Mouse (Mus musculus) 416B (cell line): ENCODE data around the gene Nek2.

Experiments
- DNase-seq: peaks from one replicate; pipeline ENCODE4 v3.0.0; 2011; ENCODE audit warnings: low read depth

Nek2 gene

GRCm38 (mm10) chr1:191821326-191822091 is at the start of gene Nek2:
Nek2 (plus strand) TSS chr1:191821444.
- peak; percentile 95 for DNase-seq

- DNase-seq, result peak; percentile 63
Observed at GRCm38 (mm10) chr1:191774106-191774505, 47.1 kb upstream of the Nek2 start.

- no peak for DNase-seq
Observed at GRCm38 (mm10) chr1:191775116-191775515, 46.1 kb upstream of the Nek2 start.

GRCm38 (mm10) chr1:191777521-191777920 is 43.7 kb upstream of the Nek2 start:
- no peak for DNase-seq

DNA sequence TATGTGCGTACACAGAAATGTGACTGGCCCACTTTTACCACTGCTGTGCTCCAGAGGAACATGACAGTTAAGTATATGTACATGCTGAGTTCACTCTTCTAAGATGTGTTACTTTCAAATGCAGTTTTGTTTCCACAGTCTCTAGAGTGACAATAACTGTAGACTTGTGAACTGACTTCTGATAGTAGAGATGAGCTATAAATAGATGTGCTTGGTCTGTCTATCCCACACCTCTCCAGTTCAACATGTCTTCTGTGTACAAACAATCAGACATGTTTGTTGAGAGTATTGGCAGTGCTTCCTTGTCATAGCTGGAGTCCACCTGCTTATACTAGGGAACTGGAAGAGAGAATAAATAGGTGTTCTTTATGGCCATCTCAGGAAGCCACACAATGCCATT is 40.8 kb upstream of the Nek2 start:
- DNase-seq, result no peak

DNA sequence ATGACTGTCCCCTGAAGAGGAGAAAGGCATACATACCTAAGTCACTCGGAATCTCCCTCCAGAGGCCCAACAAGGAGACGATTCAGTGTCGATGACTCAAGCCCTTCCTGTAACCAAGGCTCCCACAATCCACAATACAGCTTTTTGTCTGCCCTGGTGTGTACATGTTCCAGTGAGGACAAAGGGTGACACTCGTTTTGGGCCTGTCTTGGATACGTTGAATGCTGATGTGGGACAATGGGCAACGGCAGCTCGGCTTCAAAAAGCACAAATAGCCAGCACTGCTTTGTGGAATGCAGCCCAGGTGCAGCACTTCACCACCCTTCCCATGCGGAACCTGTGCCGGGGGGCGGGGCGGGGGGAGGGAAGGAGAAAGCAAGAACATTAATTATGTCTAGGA is 36.1 kb upstream of the Nek2 start:
- DNase-seq, result peak; percentile 17

- DNase-seq, result no peak
Observed at GRCm38 (mm10) chr1:191786255-191786654, 35.0 kb upstream of the Nek2 start.

DNA sequence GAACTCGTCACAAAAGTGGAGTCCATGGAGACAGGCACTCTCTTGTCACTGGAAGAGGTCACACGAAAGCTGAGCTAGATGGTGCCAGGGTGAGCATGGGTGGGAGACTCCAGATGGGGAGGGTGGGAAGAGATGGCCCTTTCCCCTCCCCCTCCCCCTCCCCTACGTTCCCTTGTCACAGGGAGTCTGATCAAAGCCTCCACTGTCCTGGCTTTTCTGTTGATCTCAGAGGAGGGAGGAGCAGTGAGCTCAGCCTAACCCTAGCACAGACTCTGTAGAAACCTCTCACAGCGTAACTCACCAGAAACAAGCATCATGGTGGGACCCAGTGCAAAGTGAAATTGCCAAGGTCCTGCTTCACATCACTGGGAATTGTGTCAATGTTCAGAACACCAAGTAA is 33.9 kb upstream of the Nek2 start:
- no peak for DNase-seq

- DNase-seq, result no peak
Observed at GRCm38 (mm10) chr1:191792991-191793390, 28.3 kb upstream of the Nek2 start.

DNA sequence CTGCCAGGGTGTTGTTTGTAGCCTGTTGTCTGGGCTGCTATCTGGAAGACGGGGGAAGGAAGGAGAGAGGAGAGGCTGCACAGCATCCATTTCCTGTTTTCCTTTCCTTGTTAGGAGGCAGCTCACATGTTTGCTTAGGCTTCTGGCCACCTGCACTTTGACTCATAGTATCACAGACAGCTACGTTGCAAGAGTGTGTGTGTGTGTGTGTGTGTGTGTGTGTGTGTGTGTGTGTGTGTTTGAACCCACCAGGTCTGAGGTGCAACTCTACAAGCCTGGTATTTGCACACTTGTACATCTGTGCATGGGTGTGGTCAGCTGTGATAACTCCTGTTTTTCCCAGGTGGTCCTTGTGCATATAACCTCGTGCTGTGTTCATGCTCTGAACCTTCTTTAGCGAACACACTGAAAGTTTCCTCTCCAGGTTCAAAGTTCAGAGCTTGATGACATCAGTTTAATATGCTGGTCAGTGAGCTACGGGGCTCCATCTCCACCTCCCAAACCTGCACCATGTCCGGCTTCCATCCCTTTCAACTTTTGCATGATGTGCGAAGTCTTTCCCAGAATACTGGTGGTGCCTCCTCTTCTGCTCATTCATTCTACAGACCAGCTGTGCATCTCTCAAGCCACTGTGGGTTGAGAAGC is 27.2 kb upstream of the Nek2 start:
- DNase-seq, result no peak

DNA sequence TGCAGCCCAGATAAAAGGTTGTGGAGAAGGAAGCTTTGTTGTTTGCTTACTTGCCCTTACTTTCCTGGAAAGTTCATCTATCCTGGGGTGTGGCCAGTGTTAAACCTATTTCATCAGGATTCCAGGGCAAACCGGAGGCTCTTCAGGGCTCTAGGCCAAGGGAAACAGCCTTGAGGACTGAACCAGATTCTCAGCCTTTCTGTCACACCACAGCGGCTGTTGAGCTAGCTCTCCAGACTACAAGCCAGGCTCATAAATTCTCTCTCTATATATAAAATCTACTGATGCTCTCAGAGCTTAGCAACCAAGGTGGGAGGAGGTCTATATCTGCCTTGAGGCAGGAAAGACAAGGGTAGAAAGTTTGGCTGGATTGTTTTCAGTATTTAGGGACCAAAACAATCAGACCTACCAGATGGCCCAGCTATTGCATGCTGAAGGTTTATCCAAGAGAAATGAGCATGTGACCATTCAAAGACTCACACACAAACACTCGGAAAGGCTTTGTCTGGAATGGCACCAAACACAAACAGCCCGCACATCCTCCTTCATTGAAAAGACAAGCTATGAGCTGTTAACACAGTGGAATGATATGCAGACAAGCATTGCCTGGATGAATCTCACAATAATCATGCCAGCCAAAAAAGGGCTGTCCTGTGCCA is 24.9 kb upstream of the Nek2 start:
- no peak for DNase-seq

DNA sequence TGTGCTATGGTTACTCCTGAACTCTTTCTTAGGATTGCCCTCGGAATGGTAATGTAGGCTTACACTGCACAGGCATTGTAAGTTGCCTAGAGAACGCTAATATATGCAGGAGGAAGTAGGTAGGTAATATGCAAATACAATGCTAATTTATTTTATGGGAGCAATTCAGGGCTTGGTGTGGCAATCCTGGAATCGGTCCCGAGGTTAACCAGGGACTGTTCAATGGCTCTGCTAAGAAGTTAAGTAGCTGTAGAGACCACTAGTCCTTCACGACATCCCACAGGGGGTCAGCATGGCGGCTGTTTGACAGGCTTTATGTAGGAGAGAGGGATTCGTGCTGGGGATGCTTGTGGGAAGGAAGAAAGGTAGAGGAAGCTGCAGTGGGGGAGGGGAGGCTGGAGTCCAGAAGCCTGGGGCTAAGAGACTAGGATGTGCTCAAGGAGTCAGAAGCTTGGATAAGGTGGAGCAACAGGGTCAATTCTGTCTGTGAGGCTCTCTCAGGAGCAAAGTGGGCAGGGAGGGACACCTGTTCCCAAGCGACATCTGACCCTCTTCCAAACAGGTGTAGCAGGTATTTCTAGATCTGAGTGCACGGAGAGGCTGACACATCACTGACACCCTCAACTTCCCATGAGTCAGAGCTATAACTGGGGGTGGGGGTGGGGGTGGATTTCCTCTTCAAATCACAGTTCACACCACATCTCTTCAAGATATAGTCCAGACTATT is 19.0 kb upstream of the Nek2 start:
- DNase-seq, result no peak

DNA sequence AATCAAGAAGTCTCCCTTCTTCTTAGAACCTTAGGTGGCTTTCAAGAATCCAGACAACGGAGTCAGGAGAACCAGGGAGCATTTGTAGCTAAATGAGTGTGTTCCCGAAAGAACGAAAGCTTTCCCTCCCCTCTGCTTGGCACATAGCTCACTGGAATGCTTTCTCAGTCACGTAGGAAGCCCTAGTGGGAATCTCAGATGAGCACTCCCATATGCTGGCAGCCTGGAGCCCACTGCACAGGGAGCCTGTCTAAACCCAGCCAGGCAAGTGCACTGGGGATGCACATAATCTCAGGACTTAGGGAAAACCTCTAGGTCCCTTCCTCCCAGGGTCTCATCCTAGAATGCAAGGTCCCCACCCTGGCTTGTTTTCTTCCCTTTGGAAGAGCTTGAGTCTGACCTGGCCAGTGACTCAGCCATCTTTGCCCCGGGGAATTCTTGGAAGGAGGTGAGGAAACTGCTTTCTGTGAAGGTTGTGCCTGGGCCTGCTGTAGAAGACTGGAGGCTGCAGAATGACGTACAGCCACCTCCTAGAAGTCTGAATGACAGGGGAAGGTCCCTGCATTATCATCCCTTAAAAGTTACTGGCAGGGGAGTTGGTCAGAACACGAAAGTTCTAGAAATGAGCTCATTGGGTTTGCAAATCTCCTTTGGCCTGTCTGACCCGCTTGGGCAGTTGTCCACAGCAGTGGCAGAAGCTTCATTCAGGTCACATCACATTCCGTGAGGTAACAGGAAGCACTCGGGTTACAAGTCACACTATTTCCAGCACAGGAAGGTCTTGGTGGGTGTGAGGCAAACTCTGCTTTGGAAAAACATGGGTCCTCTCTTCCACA is 18.2 kb upstream of the Nek2 start:
- no peak for DNase-seq

- peak; percentile 21 for DNase-seq
Observed at GRCm38 (mm10) chr1:191804747-191805146, 16.5 kb upstream of the Nek2 start.

- DNase-seq, result no peak
Observed at GRCm38 (mm10) chr1:191805788-191806187, 15.5 kb upstream of the Nek2 start.

GRCm38 (mm10) chr1:191806740-191807139 is 14.5 kb upstream of the Nek2 start:
- DNase-seq, result no peak

GRCm38 (mm10) chr1:191807979-191808378 is 13.3 kb upstream of the Nek2 start:
- no peak for DNase-seq

- no peak for DNase-seq
Observed at GRCm38 (mm10) chr1:191808688-191809223, 12.5 kb upstream of the Nek2 start.

- DNase-seq, result no peak
Observed at GRCm38 (mm10) chr1:191811774-191812173, 9.5 kb upstream of the Nek2 start.

GRCm38 (mm10) chr1:191812949-191813691 is 8.1 kb upstream of the Nek2 start:
- no peak for DNase-seq

GRCm38 (mm10) chr1:191814240-191814639 is 7.0 kb upstream of the Nek2 start:
- no peak for DNase-seq
